Mouse (Mus musculus) retina, embryonic 14.5 days (tissue): ENCODE measurements around the gene Vps13c.

Experiments used
- DNase-seq: peaks from one replicate; pipeline ENCODE4 v3.0.0-alpha.2; 2015; ENCODE audit warnings: low spot score

Gene Vps13c

DNA sequence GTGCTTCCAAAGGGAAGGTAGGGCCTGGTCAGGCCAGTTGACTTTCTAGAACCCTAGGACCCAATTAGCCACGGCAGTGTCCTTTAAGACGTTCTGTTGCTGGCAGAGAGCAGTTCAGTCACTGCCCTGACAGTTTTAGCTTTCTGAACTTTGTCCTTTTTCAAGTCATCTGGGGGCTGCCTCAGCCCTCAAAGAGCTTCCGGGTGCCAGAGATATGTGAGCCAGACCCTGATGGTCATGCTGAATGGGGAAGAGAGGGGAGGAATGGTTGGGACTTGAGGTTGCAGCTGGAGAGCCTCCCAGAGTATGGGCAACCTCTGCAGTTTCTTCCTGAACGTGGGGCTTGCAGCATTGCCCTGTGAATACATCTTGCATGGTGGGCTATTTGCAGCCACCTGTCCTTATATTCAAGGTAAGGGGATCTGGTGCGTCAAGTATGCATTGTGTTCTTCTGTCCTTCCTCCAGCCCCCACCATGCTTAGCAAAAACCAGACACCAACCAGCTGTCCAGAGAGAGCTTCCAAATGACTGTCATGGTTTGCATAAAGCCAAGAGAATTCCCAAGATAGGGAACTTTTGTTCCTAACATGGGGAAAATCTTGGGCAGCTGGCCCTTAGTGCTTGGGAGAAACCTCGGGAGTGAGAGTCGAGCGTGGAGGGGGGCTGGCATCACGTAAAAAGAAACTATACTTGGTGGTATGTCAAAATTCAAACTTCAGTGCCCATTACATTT lies 182.3 kb downstream of the Vps13c start:
- DNase-seq, result no peak

DNA sequence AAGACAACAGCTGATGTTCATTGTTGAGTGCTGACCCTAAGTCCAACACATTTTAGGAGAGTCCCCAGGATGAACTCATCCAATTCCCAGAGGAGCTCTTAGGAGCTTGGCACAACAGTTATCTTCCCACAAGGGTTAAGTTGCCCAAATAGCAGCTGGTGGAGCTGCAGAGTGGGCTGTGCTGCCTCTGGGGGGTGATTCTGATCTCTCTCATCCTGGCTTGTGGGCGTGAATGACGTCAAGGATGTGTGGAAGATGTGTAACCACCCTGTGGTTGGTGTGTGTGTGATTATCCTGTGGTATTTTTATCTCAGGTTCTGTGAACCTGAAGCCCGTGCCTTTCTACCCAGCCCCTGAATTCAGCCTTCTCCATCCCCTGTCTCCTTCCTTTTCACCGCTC lies 188.4 kb downstream of the Vps13c start:
- DNase-seq, result no peak

DNA sequence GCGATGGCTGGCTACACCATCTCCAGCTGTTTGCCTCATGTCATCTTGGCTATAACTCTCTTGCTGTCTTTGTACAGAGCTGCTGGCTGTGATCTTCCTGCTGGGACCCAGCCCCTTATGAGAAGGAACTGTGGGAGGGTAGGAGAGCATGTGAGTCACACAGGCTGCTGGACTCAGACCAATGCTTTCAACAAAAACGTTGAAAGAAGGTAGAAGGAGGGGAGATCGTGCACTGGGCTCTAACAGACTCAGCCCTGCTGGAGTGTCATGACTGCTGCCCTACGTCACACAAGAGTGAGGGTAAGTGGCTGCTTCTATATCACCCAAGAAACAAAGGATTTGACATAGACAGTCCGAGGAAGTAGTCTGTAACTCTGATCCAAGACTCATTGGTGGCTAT lies 193.6 kb downstream of the Vps13c start:
- DNase-seq, result no peak
